Comparison of ENCODE assay signal across 12 mouse cellular contexts in genomic region chr10:39563552-39564223, GRCm38 (mm10). TPM values are rescaled to one million over a fixed set of nuclear protein-coding genes. Genes with fewer than 3 reads are reported as not detected.
DNase-seq lines count a peak whose midpoint lies in the region; ATAC-seq lines count a peak whose summit lies in the region.
"Had no signal": no experiment of that assay in that cellular context is flagged by ENCODE, and none has a peak within 500 bp of the region (broad histone marks: within the 10 kb centered on the region; RNA-seq: fewer than 3 reads in every experiment).

No protein-coding gene starts in this region.

- 35% methylated on average over 24 of the region's 24 CpGs for WGBS in heart, embryonic 15.5 days
- WGBS in embryonic facial prominence, embryonic 12.5 days: 33% methylated on average over 24 of the region's 24 CpGs
- WGBS in hindbrain, embryonic 14.5 days: 44% methylated on average over 24 of the region's 24 CpGs
- WGBS in midbrain, embryonic 16.5 days: 30% methylated on average over 24 of the region's 24 CpGs

- H3K9me3 ChIP-seq in heart, embryonic 15.5 days (replicated peaks): no peaks in the 10 kb centered on the region
- H3K9me3 ChIP-seq in embryonic facial prominence, embryonic 12.5 days: no peaks in the 10 kb centered on the region
- H3K9me3 ChIP-seq in hindbrain, embryonic 14.5 days (ENCODE audit: control insufficient read depth, low read length): no peaks in the 10 kb centered on the region
- H3K9me3 ChIP-seq in midbrain, embryonic 16.5 days (replicated peaks; ENCODE audit: control insufficient read depth, low read length, poor library complexity, severe bottlenecking): no peaks in the 10 kb centered on the region

- H3K36me3 ChIP-seq in heart, embryonic 15.5 days: 0 out of 2 replicates have a peak, but pooled peaks cover 4% of the 10 kb centered on the region
- no peaks in the 10 kb centered on the region for H3K36me3 ChIP-seq in embryonic facial prominence, embryonic 12.5 days
- peaks cover 36% of the 10 kb centered on the region for H3K36me3 ChIP-seq in hindbrain, embryonic 14.5 days (replicated peaks; ENCODE audit: control insufficient read depth, insufficient read depth)
- 0 out of 2 replicates have a peak, but pooled peaks cover 3% of the 10 kb centered on the region for H3K36me3 ChIP-seq in midbrain, embryonic 16.5 days (ENCODE audit: control insufficient read depth, insufficient read depth, low read length)

- 0 out of 2 replicates have a peak, but pooled peaks have one; percentile 51 for ATAC-seq in heart, embryonic 15.5 days (replicated peaks; ENCODE audit: insufficient number of reproducible peaks, insufficient read depth, low FRiP score, low read depth)
- ATAC-seq in embryonic facial prominence, embryonic 12.5 days (ENCODE audit: insufficient number of reproducible peaks, insufficient read depth, low FRiP score, low TSS enrichment): peak; percentile 17; the same call in 1 of the 2 replicates
- ATAC-seq in hindbrain, embryonic 14.5 days (ENCODE audit: low FRiP score): no peak
- peak; percentile 37 for ATAC-seq in midbrain, embryonic 16.5 days
- ATAC-seq in megakaryocyte progenitor cell, adult 5-6 weeks (replicated peaks; ENCODE audit: poor library complexity): no peak

- H3K27ac ChIP-seq in heart, embryonic 15.5 days: peak overlapping the region; percentile 25; the same call in 1 of the 2 replicates
- peak overlapping the region; percentile 63 for H3K27ac ChIP-seq in embryonic facial prominence, embryonic 12.5 days
- peak overlapping the region; percentile 33 for H3K27ac ChIP-seq in hindbrain, embryonic 14.5 days
- H3K27ac ChIP-seq in midbrain, embryonic 16.5 days (ENCODE audit: low read length): peak overlapping the region; percentile 60
- H3K27ac ChIP-seq: left cerebral cortex, adult 2 months; macrophage had no signal

- no peaks in the 10 kb centered on the region for H3K27me3 ChIP-seq in heart, embryonic 15.5 days
- no peaks in the 10 kb centered on the region for H3K27me3 ChIP-seq in embryonic facial prominence, embryonic 12.5 days
- H3K27me3 ChIP-seq in hindbrain, embryonic 14.5 days (ENCODE audit: control insufficient read depth, insufficient read depth, low read length): no peaks in the 10 kb centered on the region
- H3K27me3 ChIP-seq in midbrain, embryonic 16.5 days (ENCODE audit: control insufficient read depth, insufficient read depth, low read depth, low read length): no peaks in the 10 kb centered on the region

- no peak overlapping the region for H3K9ac ChIP-seq in heart, embryonic 15.5 days
- no peak overlapping the region for H3K9ac ChIP-seq in embryonic facial prominence, embryonic 12.5 days
- no peak overlapping the region for H3K9ac ChIP-seq in hindbrain, embryonic 14.5 days
- H3K9ac ChIP-seq in midbrain, embryonic 16.5 days (ENCODE audit: low read depth, low read length): peak overlapping the region; percentile 42

- no peak for DNase-seq in heart, adult 9 months (ENCODE audit: low spot score in 2 of 2)
- no peak for DNase-seq in hindbrain, embryonic 14.5 days (ENCODE audit: low spot score)
- no peak for DNase-seq in retina, postnatal 1 day
- no peak for DNase-seq in frontal cortex, postnatal 14 days (ENCODE audit: low spot score in 2 of 2)
- DNase-seq: cerebellum, postnatal 36 days; right cerebral cortex, adult 18-20 months had no signal

- no peak overlapping the region for H3K4me3 ChIP-seq in heart, embryonic 15.5 days
- no peak overlapping the region for H3K4me3 ChIP-seq in embryonic facial prominence, embryonic 12.5 days
- no peak overlapping the region for H3K4me3 ChIP-seq in hindbrain, embryonic 14.5 days (replicated peaks; ENCODE audit: low read length)
- no peak overlapping the region for H3K4me3 ChIP-seq in midbrain, embryonic 16.5 days (ENCODE audit: low read depth, low read length)
- H3K4me3 ChIP-seq: left cerebral cortex, adult 2 months had no signal

- H3K4me2 ChIP-seq in heart, embryonic 15.5 days: peak overlapping the region; percentile 41
- H3K4me2 ChIP-seq in embryonic facial prominence, embryonic 12.5 days (replicated peaks): no peak overlapping the region
- H3K4me2 ChIP-seq in hindbrain, embryonic 14.5 days (replicated peaks): no peak overlapping the region
- no peak overlapping the region for H3K4me2 ChIP-seq in midbrain, embryonic 16.5 days (ENCODE audit: low read length)

- H3K4me1 ChIP-seq in heart, embryonic 15.5 days (replicated peaks): peaks cover 42% of the 10 kb centered on the region
- H3K4me1 ChIP-seq in embryonic facial prominence, embryonic 12.5 days: peaks cover 15% of the 10 kb centered on the region
- peaks cover 19% of the 10 kb centered on the region for H3K4me1 ChIP-seq in hindbrain, embryonic 14.5 days (replicated peaks; ENCODE audit: control insufficient read depth, insufficient read depth, low read length)
- H3K4me1 ChIP-seq in midbrain, embryonic 16.5 days (ENCODE audit: control insufficient read depth, insufficient read depth, low read length): peaks cover 13% of the 10 kb centered on the region

RNA-seq across cellular contexts. Expression of gene Traf3ip2, which starts 49.0 kb away (rescaled TPM):
- polyA plus RNA-seq in heart, embryonic 15.5 days (2015; fragmentation: Nextera tagmentation; extraction: Ambion mirVana): 8.6 and 13.7 TPM in 2 replicates
- 11.4 and 12.4 TPM in 2 replicates for polyA plus RNA-seq in embryonic facial prominence, embryonic 12.5 days (2016; fragmentation: Nextera tagmentation; extraction: Ambion mirVana)
- 8.3 and 10.1 TPM in 2 replicates for polyA plus RNA-seq in hindbrain, embryonic 14.5 days (2014; fragmentation: Nextera tagmentation; extraction: Ambion mirVana)
- 5.2 and 6.7 TPM in 2 replicates for polyA plus RNA-seq in midbrain, embryonic 16.5 days (2015; fragmentation: Nextera tagmentation; extraction: Ambion mirVana)
- 11.2 and 11.6 TPM in 2 replicates for total RNA-seq in megakaryocyte progenitor cell, adult 5-6 weeks (2015)
- 1.5 and 4.3 TPM in 2 replicates for total RNA-seq in megakaryocyte progenitor cell, adult 5-6 weeks (2017)

Comparison
In these comparisons a context has a peak if more than half of its experiments do, and no peak if none do; other contexts are left out.
1. ATAC-seq: peak in heart, embryonic 15.5 days (single experiment), embryonic facial prominence, embryonic 12.5 days (single experiment) and midbrain, embryonic 16.5 days (single experiment); none in hindbrain, embryonic 14.5 days (single experiment) and megakaryocyte progenitor cell, adult 5-6 weeks (single experiment).
2. Peak in every context shown above with its lines, with median percentiles within 50 percentile points of each other: H3K27ac ChIP-seq.